Mouse (Mus musculus): ENCODE data around the gene Pde10a.

GRCm38 (mm10) chr17:8836292-8836691 is 311.1 kb downstream of the Pde10a start:
- TF ChIP-seq CTCF (IDR thresholded peaks at IDR 0.05; ENCODE audit: low read depth, low read length) (no peak), POLR2A (IDR thresholded peaks at IDR 0.05; ENCODE audit: borderline replicate concordance, low read depth, low read length) (no peak)
